Mouse (Mus musculus): ENCODE results near the gene Gpr137b. TPM values are rescaled to one million over a fixed set of nuclear protein-coding genes. Genes with fewer than 3 reads are reported as not detected.
"Not testable (repeated sequence)": the region's sequence is repeated elsewhere in the genome, so short reads cannot be mapped to it uniquely, and the experiment has no call there.

Gene Gpr137b
- total RNA-seq, 2 experiments from 2014 or later, result 31.7 to 33.8 TPM

GRCm38 (mm10) chr13:13371436-13371835 is 22.4 kb downstream of the Gpr137b start:
- not testable (repeated sequence) for DNase-seq (ENCODE audit: low spot score in 2 of 2)

DNA sequence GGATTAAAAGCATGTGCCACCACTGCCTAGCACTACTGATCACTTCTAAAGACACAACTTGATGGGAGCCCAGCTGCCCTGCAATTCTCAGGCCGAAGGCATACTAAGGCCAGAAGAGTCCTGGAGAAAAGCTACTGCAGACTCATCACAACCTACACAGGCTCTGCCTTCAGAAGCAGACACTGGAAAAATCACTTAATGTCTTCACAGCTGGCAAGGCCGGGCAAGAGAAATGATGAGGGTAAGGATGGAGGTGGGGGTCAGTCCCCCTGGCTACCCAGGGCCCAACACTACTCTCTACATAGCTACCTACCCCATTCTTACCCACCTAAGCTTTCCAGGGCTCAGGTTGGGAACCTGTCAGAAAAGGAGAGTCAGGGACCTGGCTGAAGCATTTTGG is 27.4 kb downstream of the Gpr137b start:
- not testable (repeated sequence) for DNase-seq (ENCODE audit: low spot score in 2 of 2)

DNA sequence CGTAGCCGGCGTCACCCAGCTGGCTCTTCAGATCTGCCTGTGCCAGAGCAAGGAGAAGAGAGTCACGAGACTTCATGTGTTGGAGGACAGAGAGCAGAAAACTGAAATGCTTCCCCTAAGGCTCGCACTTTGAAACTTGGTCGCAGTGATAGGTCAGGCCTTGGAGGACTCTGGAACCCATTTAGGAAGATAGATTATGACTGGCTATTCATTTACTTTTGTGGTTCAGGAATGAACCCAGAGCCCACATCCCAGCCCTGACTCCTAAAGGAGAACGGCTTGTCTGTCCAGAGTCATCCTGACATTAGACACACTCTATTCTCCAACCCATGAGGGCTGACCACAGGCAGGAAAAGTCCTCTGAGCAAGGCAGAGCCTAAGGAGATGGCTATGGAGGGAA is 30.3 kb downstream of the Gpr137b start:
- not testable (repeated sequence) for DNase-seq (ENCODE audit: low spot score in 2 of 2)

GRCm38 (mm10) chr13:13362261-13362660 is 31.6 kb downstream of the Gpr137b start:
- not testable (repeated sequence) for DNase-seq (ENCODE audit: low spot score in 2 of 2)

DNA sequence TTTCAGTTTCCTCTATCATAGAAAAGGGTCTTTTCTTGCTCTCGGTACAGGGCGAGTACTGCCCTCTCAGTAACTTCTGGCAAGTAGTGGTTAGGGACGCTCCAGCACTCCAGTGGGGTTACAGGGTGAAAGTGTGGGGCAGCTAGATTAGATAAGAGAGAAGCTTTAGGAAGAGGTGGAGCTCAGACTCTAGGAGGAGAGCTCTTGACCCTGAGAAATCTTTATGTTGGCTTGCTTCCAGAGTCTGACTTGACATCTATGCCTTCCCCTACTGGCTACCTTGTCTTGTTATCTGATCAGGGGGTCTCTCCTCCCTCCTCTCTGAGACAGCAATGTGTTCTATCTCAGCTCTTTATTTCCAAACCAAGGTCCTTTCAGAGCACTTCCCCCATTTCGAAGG is 33.8 kb downstream of the Gpr137b start:
- not testable (repeated sequence) for DNase-seq (ENCODE audit: low spot score in 2 of 2)

DNA sequence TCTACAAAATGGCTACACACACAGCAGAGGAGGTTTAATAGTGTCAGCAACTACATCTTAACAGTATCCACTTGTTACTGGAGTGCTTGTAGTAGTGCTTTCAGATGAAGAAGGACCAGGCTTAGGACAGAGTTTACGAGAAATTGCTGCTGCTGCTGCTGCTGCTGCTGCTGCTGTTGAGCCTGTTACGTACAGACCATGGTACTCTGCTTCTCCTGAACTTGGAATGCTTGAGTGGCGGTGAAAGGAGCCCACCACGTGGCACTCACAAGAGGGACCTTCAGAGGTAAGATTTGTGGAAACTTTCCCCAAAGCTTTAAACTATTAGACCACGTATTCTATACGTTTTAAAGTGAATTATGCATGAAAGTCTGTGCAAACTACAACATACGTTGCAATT is 35.2 kb downstream of the Gpr137b start:
- DNase-seq (ENCODE audit: low spot score in 2 of 2), result not testable (repeated sequence)

GRCm38 (mm10) chr13:13358097-13358496 is 35.7 kb downstream of the Gpr137b start:
- DNase-seq (ENCODE audit: low spot score in 2 of 2), result not testable (repeated sequence)

DNA sequence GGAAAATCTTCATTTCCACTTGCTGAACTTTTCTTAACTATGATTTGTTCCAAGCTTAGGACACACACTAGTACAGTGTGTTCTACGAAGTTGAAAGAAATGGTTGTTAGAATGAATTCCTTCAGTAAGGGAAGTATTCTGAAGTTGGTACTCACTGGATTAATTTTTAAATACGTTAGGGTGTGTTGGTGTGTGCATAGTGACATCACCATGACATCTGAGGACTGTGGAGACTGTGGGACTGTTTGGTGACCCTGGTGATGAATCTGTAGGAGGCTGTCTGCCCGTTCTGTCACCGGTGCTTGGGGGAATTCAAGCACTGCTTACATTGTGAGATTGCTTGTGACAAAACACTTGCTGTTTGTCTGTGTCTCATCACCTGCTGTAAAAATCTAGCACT is 41.7 kb downstream of the Gpr137b start:
- DNase-seq (ENCODE audit: low spot score in 2 of 2), result not testable (repeated sequence)

- not testable (repeated sequence) for DNase-seq (ENCODE audit: low spot score in 2 of 2)
These were observed 43.1 kb downstream of the Gpr137b start for GRCm38 (mm10) chr13:13350681-13351080.

DNA sequence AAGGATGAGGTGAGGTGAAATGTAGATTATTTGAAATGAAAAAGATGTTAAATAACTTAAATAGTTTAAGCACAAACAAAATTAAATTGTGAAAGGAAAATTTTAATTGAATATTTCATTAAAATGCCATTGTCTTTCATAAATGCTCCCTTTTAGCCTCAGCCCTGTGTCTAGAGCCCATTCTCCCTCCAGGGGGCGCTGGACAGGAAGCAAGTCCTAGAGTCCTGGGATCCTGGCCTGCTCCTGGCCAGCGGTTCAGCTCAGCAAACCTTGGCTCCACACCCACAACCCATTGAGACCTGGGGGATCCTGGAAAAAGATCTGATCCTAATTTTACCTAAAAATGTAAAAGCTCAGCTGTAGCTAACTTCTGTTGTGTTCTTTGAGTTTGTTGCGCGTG is 44.5 kb downstream of the Gpr137b start:
- DNase-seq (ENCODE audit: low spot score in 2 of 2), result peak; percentile 38 to 68

DNA sequence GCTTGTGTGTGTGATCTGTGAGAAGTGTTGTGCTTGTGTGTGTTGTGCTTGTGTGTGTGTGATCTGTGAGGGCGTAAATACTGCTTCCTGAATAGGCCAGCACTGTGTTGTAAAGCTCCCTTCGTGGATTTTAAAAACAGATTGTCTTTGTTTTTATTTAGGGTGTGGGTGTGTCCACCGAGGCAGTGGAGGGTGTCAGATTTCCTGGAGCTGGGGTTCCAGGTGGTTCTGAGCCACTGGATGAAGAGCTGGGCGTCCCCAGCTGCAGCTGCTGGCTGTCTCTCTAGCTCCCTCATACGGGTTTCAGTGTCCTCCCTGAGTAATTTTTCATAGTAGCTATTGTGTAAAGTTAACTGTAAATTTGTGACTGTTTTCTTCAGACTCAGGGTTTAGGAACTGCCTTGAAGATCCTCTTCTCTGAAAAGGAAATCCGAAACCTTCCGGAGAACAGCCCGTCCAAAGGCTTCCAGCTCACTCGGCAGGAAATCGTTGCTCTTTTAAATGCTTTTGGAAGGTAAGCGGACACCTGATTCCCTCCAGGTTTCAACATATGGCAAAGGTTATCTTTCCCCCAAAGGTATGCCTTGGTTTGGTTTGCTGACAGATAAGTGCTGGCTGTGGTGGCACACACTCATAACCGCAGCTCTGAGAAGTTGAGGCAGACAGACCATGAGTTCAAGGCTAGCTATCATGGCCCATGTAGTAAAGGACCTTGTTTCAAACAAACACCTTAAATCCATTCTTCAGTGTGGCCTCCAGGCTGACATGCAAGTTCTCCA is 46.0 kb downstream of the Gpr137b start:
- DNase-seq (ENCODE audit: low spot score in 2 of 2), result not testable (repeated sequence)

- DNase-seq (ENCODE audit: low spot score in 2 of 2), result not testable (repeated sequence)
These were observed 56.5 kb downstream of the Gpr137b start for GRCm38 (mm10) chr13:13337361-13337760.

DNA sequence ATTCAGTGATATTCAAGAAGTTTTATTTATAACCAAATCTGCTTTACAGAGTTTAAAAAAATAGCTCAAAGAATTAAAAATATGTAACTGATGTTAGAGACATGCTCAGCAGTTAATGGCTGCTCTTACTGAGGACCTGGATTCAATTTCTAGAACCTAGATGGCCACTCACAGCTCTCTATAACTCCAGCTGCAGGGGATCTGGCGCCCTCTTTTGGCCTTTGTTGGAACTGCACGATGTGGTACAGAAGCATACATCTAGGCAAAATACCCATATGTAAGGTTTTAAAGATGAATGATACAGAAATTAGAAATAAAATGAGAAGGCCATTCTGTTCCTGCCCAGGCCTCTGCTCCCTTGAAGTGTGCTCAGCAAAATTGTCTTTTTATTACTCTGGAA is 64.9 kb downstream of the Gpr137b start:
- peak in 1 of 2 experiments; percentile 39 for DNase-seq (ENCODE audit: low spot score in 2 of 2)

Other genes starting within 250 kb of the Gpr137b start
- gene Prl2c5, start 211.3 kb downstream of the Gpr137b start, total RNA-seq (2021), result not detected
- 100 to 1,000 TPM; 156 to 160 TPM for gene Nid1, start 43.5 kb upstream of the Gpr137b start, total RNA-seq (2021)
- gene Lyst, start 196.4 kb upstream of the Gpr137b start, total RNA-seq (2021), result 10 to 100 TPM; 35.4 to 35.8 TPM